Mouse (Mus musculus) brain, embryonic 14.5 days (tissue): Measurements from ENCODE around the gene Clps. TPM values are rescaled to one million over a fixed set of nuclear protein-coding genes. Genes with fewer than 3 reads are reported as not detected.
A peak's percentile ranks its signal among the peaks of the same experiment; 100 is the strongest.

ENCODE experiments used
- DNase-seq: peaks from one replicate; pipeline ENCODE4 v3.0.0-alpha.2; 2011; ENCODE audit warnings: low read depth
- CTCF ChIP-seq: fragments of 200-500 bp; IDR thresholded peaks from 2 replicates; pipeline ENCODE4 v1.5.1; 2012; ENCODE audit warnings: inconsistent platforms, mild to moderate bottlenecking, moderate library complexity, borderline replicate concordance; ENCODE audit not compliant: insufficient read depth, insufficient read length; ENCODE audit errors: extremely low read depth
- POLR2A ChIP-seq: fragments of 200-500 bp; IDR thresholded peaks from 2 replicates; pipeline ENCODE4 v1.6.1; 2012; ENCODE audit warnings: mild to moderate bottlenecking, inconsistent platforms, borderline replicate concordance; ENCODE audit not compliant: poor library complexity, insufficient read depth, insufficient read length, severe bottlenecking; ENCODE audit errors: extremely low read depth
- polyA plus RNA-seq: library from polyadenylated mRNA; depleted of rRNA; stranded (reverse); fragments of >200 nt; gene quantifications from 2 replicates; pipeline ENCODE4 v1.2.3, GENCODE M21; 2012

Gene Clps
- polyA plus RNA-seq, 1 experiment, result not detected

DNA sequence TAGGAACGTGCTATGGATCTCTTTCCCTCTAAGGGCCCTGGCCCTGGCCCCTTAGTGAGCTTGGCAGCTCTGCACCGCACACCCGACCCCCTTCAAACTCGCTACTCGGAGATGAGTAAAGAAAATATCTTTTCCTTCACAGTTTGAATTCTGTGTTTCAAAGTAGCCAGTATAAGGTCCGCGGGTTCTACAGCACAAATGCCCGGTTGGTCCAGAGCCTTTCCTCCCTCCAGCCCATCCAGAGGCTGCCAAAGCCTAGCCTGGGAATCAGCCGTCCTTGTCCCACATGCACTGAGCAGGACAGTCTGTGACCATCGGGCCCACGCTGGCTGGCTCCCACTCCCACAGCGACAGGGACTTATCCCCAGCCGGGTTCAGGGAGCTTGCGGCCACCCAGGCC, 11.5 kb downstream of the Clps start, which contains the start of gene Clpsl2:
Clpsl2 (plus strand) TSS at position 301 of the 400 bp plus-strand sequence.
- DNase-seq, result no peak
- no peak for TF ChIP-seq POLR2A
- TF ChIP-seq CTCF, result no peak

DNA sequence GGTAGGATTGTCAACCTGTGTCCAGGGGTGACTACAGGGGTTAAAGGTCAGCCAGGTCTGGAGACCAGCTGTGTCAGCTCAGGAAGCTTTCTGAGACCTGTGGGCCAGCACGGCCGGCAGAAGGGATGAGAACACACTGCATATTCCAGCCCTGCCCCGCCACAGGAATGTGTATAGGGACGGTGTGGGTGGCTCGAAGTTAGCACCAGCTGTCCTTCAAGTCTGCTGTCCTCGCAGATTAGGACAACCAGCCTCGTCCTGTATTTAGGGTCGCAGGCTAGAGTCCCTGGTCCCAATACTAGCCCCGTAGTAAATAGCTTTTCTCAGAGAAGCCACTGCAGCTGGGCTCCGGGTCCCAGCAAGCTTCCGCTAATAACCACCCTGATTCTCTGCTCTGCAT, 12.0 kb downstream of the Clps start:
- TF ChIP-seq CTCF (no peak), POLR2A (no peak)
- DNase-seq, result no peak

DNA sequence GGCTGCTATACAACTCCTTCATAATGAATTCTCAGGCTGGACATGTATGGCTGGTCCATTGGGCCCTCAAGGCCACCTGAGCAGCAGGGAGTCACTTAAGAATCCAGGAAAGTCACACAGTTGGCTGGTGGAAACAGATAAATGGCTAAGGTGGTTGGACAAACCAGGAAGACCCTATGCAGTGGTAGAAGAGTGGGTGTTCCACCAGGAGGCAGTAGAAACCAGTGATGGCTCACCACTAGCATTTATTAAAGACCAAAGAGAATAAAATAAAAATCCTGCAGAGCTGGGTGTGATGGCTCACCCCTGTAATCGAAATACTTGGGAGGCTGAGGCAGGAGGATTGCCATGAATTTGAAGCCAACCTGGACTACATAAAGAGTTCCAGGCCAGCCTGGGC, 13.6 kb downstream of the Clps start:
- DNase-seq, result no peak

DNA sequence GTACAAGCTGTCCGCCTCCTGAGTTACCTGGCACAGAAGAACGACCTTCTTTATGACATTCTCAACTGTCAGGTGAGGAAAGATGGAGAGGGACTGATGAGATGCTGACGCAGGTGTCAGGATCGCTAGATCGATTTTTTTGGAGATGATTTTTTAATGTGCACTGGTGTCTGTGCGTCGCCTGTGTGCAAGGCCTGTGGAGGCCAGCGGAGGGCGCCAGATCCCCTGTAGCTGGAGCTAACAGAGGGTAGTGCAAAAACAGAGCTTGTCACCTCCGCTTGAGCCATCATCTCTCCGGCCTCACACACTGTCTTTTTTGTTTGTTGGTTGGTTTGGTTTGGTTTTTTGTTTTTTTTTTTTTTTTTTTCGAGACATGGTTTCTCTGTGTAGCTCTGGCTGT, 22.7 kb downstream of the Clps start:
- DNase-seq, result no peak
- TF ChIP-seq CTCF (no peak), POLR2A (no peak)

More for the DNA sequence above, 13.6 kb downstream of the Clps start:
- no peak for TF ChIP-seq CTCF
- no peak for TF ChIP-seq POLR2A

DNA sequence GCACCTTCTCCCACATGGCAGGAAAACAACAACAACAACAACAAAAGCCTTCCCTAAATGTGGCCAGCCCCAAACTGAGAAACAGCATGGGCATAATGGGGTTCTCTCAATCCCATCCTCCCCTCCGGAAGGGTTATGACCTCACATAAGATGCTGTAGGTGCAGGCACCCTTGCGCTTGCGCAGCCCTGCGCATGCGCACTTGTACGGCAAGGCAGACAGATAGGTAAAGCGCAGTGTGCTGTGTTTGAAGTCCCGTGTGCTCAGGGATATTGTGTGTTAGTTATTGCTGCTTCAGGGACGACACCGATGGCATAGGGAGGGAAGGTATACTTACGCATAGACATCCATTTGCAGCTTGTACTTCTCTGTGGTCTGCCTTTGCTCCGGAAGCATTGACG, 27.2 kb downstream of the Clps start:
- no peak for TF ChIP-seq CTCF
- TF ChIP-seq POLR2A, result no peak
- no peak for DNase-seq

DNA sequence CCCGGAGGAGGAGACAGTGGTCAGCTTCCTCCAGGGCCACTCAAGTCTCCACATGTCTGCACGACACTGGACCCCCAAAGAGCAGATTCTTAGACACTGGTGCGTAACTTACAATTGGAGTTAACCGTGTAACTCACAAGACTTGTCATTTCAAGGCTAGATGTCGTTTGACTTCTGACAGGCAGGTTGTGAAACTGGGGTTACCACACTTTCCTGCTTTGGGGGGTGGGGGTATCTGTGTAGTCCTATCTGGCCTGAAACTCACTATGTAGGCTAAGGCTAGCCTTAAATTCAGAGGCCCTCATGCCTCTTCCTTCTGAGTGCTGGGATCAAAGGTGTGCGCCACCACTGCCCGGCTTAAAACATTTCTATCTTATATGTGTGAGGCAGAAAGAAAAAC, 28.0 kb downstream of the Clps start:
- TF ChIP-seq POLR2A, result no peak
- TF ChIP-seq CTCF, result no peak
- DNase-seq, result no peak

DNA sequence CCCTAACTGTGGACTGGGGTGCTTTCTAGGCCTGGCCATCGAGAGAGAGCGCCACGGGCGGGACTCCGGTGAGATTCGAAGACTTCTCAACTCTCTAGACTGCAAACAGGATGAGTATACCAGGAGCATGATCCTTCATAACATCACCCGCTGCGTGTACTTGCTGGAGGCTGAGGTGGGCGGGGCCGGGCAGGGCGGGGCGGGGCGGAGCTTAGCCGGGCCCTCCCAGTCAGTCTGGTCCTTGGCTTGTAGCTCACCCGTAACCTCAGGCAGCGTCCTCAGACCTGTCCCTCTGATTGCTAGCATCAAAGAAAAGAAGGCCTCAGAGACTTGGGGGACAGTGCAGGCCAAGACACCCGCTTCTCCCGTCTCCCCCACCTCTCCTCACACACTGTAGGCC, 28.6 kb downstream of the Clps start:
- peak; percentile 21 for DNase-seq
- TF ChIP-seq POLR2A (no peak), CTCF (no peak)

DNA sequence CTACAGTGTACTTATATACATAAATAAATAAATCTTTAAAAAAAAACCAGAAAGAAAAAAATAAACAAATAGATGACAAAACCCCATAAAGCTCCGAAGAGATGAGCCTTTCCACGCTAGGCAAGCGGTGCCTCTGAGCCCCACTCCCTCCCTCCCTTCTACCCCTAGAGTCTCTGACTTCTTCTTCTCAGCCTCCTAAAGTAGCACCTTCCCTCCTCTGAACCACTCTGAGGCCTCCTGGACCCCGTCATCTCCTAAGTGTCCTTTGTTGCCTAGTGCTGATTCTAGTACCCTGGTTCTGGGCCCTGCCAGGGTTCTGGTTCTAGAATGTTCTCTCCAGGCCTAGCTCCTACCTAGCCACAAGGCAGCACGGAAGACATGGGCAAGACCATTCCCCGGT, 30.1 kb downstream of the Clps start, which contains the start of gene Armc12:
Armc12 (plus strand) TSS at position 301 of the 400 bp plus-strand sequence.
- no peak for DNase-seq
- TF ChIP-seq POLR2A, result no peak
- TF ChIP-seq CTCF, result no peak

DNA sequence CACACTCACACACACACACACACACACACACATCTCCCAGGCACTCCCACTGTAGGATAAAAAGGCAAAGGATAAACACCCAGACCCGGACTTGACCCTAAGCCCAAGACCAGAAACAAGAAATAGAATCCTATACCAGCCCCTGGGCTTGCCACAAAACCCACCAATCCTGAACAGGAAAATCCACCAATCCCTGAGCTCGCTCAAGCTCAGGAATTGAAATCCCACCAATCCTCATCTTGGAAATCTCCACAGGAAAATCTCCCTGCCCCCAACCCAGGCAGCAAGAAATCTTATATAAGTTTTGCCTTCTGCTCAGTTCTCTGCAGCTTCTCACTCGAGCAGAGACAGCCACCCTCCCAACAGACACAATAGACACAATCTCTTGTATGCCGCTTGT, 31.4 kb downstream of the Clps start:
- TF ChIP-seq CTCF, result no peak
- no peak for TF ChIP-seq POLR2A
- no peak for DNase-seq

DNA sequence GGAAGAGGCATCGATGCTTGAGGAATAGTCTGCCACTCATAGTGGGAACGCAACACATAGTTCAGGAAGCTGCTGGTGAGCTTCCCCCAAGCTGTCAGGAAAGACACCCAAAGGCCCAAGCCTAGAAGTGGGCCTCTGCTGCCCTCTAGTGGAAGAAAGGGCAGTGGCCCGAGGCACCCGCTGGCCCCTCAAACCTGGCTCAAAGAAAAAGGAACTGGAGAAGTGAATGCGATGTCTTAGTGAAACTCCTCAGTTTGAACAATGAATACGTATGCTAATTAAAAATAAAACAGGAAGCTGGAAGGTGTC, 32.6 kb downstream of the Clps start:
- peak; percentile 85 for DNase-seq
- no peak for TF ChIP-seq POLR2A
- TF ChIP-seq CTCF, result peak; percentile 99

DNA sequence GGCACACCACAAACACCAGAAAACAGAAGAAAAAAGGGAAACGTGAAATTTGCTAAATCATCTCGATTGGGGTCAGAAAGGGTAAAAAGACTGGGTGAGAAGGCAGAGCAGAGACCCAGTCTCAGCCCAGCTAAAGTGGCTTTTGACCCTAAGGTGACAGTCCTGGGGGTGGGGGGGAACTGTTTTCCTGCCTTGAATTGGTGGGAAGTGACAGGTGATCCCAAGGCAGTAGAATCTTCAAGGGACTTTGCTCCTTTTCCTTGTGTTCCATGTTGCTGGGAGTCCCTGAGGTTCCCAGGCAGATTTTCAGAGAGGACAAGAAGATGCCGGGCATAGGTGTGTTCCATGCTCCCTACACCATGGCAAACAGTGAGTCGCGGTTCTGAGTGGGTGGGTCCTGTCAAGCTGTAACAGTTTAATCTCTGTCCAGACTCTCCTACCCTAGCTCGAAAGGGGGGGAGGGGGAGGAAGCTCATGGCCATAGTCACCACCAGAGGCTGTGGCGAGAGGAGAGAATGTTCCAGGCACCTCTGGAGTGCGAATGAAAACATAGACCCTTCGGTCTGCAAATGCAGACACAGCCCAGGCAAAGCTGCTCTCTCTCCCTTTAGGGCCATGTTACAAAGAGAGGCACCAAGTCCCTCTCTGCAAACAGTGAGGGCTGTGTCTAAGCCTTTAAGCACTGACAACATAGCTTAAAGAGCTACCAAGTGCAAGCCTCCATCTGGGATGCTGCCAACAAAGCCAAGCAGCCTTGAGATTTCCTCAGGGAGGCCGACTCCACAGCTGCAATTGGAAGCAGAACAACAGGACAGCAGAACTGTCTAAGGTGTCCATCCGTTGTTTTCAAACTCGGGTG, 33.2 kb downstream of the Clps start:
- no peak for DNase-seq
- TF ChIP-seq CTCF, result no peak
- no peak for TF ChIP-seq POLR2A

DNA sequence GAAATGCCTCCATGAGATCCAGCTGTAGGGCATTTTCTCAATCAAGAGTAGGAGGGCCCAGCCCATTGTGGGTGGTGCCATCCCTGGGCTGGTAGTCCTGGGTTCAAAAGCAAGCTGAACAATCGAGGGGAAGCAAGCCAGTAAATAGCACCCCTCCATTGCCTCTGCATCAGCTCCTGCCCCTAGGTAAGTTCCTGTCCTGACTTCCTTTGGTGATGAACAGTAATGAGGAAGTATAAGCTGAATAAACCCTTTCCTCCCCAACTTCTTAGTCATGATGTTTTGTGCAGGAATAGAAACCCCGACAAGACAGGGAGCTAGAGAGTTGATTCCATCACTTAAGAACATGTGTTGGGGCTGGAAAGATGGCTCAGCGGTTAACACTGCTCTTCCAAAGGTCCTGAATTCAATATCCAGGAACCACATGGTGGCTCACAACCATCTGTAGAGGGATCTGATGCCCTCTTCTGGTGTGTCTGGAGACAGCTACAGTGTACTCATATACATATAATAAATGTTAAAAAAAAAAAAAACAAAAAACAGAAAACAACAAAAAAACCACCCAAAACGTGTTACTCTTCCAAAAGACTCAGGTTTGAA, 35.6 kb downstream of the Clps start:
- no peak for DNase-seq
- no peak for TF ChIP-seq CTCF
- TF ChIP-seq POLR2A, result no peak

DNA sequence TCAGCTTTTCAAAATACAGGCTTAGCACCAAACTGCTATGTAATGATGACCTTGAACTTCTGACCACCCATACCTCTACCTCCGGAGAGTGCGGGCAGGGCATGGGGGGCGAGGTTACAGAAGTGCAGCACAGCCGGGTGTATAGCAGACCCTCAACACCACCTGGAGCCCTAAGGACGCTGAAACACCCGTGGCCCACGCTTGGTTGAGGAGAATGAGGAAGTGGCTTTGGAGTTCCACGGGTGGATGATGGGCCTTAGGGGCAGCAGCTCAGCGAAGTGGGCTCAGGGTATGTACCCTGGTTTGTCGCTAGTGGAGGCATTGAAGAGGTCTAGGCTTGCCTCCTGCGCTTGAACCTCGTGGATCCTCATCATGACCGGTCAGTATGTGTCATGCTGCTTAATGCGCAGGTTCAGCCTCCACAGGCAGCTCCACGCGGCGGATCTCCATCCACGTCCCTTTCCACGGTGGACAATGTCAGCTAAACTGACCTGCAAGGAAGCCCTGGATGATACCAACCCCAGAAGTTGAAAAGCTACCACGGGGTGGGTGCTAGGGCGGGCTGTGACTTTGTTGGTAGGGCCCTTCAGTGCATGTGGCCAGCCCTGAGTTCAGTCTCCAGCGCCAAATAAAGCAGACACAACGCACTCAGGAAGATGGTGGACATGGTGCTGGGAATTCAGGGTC, 36.4 kb downstream of the Clps start:
- TF ChIP-seq CTCF (no peak), POLR2A (no peak)
- DNase-seq, result no peak
